Mouse (Mus musculus) ES-Bruce4 (cell line): ENCODE data around the gene Mbd6. TPM values are rescaled to one million over a fixed set of nuclear protein-coding genes. Genes with fewer than 3 reads are reported as not detected.
A peak's percentile ranks its signal among the peaks of the same experiment; 100 is the strongest.

Experiments
- H3K27ac ChIP-seq: 2 replicates; pipeline ENCODE4 v1.5.1; 2012; ENCODE audit warnings: low read length, inconsistent platforms; ENCODE audit not compliant: insufficient read depth
- H3K27me3 ChIP-seq: 2 replicates; pipeline ENCODE4 v1.6.1; 2012; ENCODE audit warnings: mild to moderate bottlenecking, low read length, inconsistent platforms; ENCODE audit not compliant: control insufficient read depth, poor library complexity, insufficient read depth, severe bottlenecking
- H3K36me3 ChIP-seq: 2 replicates; pipeline ENCODE4 v1.6.1; 2012; ENCODE audit warnings: inconsistent platforms, mild to moderate bottlenecking, low read length, moderate library complexity; ENCODE audit not compliant: control insufficient read depth, poor library complexity, insufficient read depth, severe bottlenecking
- H3K4me1 ChIP-seq: one replicate; pipeline ENCODE4 v1.8.1; 2011; ENCODE audit warnings: low read length; ENCODE audit not compliant: control insufficient read depth, insufficient read depth
- H3K4me3 ChIP-seq: 2 replicates; pipeline ENCODE4 v1.5.1; 2011; ENCODE audit warnings: low read depth, mild to moderate bottlenecking, low read length
- H3K9ac ChIP-seq: 2 replicates; pipeline ENCODE4 v1.6.1; 2012; ENCODE audit warnings: low read depth, mild to moderate bottlenecking, inconsistent platforms; ENCODE audit not compliant: poor library complexity, severe bottlenecking
- H3K9me3 ChIP-seq: replicated peaks from 2 replicates; pipeline ENCODE4 v1.6.1; 2012; ENCODE audit warnings: mild to moderate bottlenecking, low read length, inconsistent platforms; ENCODE audit not compliant: control insufficient read depth, poor library complexity, insufficient read depth, severe bottlenecking
- CTCF ChIP-seq: IDR thresholded peaks from one replicate; pipeline ENCODE4 v1.8.1; 2011; ENCODE audit warnings: low read depth, low read length
- EP300 ChIP-seq: IDR thresholded peaks from 2 replicates; pipeline ENCODE4 v1.6.1; 2011; ENCODE audit warnings: low read depth, low read length; ENCODE audit not compliant: insufficient read depth
- POLR2A ChIP-seq: IDR thresholded peaks from one replicate; pipeline ENCODE4 v1.8.1; 2011; ENCODE audit warnings: low read length; ENCODE audit not compliant: insufficient read depth
- polyA plus RNA-seq: library from polyadenylated mRNA; stranded (reverse); fragments of >200 nt; gene quantifications from 2 replicates; pipeline ENCODE4 v1.2.4, GENCODE M21; 2011; ENCODE audit warnings: low read depth; ENCODE audit not compliant: missing spikeins, insufficient read depth, insufficient read length

Mbd6 gene
- polyA plus RNA-seq, 1 experiment, result 26.2 TPM

- TF ChIP-seq POLR2A, result no peak
- TF ChIP-seq EP300, result no peak
- no peak for TF ChIP-seq CTCF
- H3K9me3 ChIP-seq, result no peaks in the 10 kb centered on the region
- peak overlapping the region; percentile 75 for H3K9ac ChIP-seq
- no peaks in the 10 kb centered on the region for H3K27me3 ChIP-seq
- H3K4me1 ChIP-seq, result peaks cover 12% of the 10 kb centered on the region
- no peak overlapping the region for H3K27ac ChIP-seq
- H3K4me3 ChIP-seq, result peak overlapping the region; percentile 56
- H3K36me3 ChIP-seq, result no peaks in the 10 kb centered on the region
Observed at GRCm38 (mm10) chr10:127325454-127326016, 36.7 kb upstream of the Mbd6 start.

- H3K9ac ChIP-seq, result no peak overlapping the region
- H3K27ac ChIP-seq, result no peak overlapping the region
- H3K4me3 ChIP-seq, result no peak overlapping the region
- H3K9me3 ChIP-seq, result no peaks in the 10 kb centered on the region
- TF ChIP-seq EP300, result no peak
- peak; percentile 43 for TF ChIP-seq CTCF
- peaks cover 12% of the 10 kb centered on the region for H3K4me1 ChIP-seq
- H3K27me3 ChIP-seq, result no peaks in the 10 kb centered on the region
- H3K36me3 ChIP-seq, result no peaks in the 10 kb centered on the region
Observed at GRCm38 (mm10) chr10:127324495-127324894, 35.7 kb upstream of the Mbd6 start.

- Histone ChIP-seq H3K27me3 (no peaks in the 10 kb centered on the region), H3K27ac (peak overlapping the region; percentile 59), H3K9ac (peak overlapping the region; percentile 54), H3K4me1 (peaks cover 12% of the 10 kb centered on the region), H3K9me3 (no peaks in the 10 kb centered on the region), H3K36me3 (no peaks in the 10 kb centered on the region), H3K4me3 (0 out of 2 replicates have a peak overlapping the region, but pooled peaks have one; percentile 8)
- TF ChIP-seq POLR2A, result no peak
- peak; percentile 40; the same call in 1 of the 2 replicates for TF ChIP-seq EP300
Observed at GRCm38 (mm10) chr10:127323131-127323855, 34.5 kb upstream of the Mbd6 start.

GRCm38 (mm10) chr10:127322669-127323068 is 33.9 kb upstream of the Mbd6 start:
- no peak for TF ChIP-seq CTCF
- no peak for TF ChIP-seq EP300
- no peak for TF ChIP-seq POLR2A
- Histone ChIP-seq H3K9me3 (no peaks in the 10 kb centered on the region), H3K9ac (no peak overlapping the region), H3K4me1 (peaks cover 10% of the 10 kb centered on the region), H3K27ac (peak overlapping the region; percentile 59; the same call in 1 of the 2 replicates), H3K36me3 (no peaks in the 10 kb centered on the region), H3K4me3 (no peak overlapping the region), H3K27me3 (no peaks in the 10 kb centered on the region)

GRCm38 (mm10) chr10:127322178-127322577 is 33.4 kb upstream of the Mbd6 start:
- TF ChIP-seq POLR2A (no peak), CTCF (no peak), EP300 (no peak)
- H3K36me3 ChIP-seq, result no peaks in the 10 kb centered on the region
- H3K4me1 ChIP-seq, result peaks cover 10% of the 10 kb centered on the region
- peak overlapping the region; percentile 19; the same call in 1 of the 2 replicates for H3K9ac ChIP-seq
- H3K27me3 ChIP-seq, result no peaks in the 10 kb centered on the region
- H3K27ac ChIP-seq, result no peak overlapping the region; the same call in 1 of the 2 replicates
- no peaks in the 10 kb centered on the region for H3K9me3 ChIP-seq
- peak overlapping the region; percentile 13 for H3K4me3 ChIP-seq

- H3K36me3 ChIP-seq, result no peaks in the 10 kb centered on the region
- peaks cover 10% of the 10 kb centered on the region for H3K4me1 ChIP-seq
- peak within 1 kb of the TSS; percentile 59; the same call in 1 of the 2 replicates for H3K27ac ChIP-seq
- TF ChIP-seq POLR2A (no peak), EP300 (no peak), CTCF (no peak)
- H3K4me3 ChIP-seq, result peak within 1 kb of the TSS; percentile 13
- no peaks in the 10 kb centered on the region for H3K9me3 ChIP-seq
- no peaks in the 10 kb centered on the region for H3K27me3 ChIP-seq
- peak within 1 kb of the TSS; percentile 19; the same call in 1 of the 2 replicates for H3K9ac ChIP-seq
Observed at GRCm38 (mm10) chr10:127321621-127322020, 32.8 kb upstream of the Mbd6 start, which contains the start of gene Arhgap9. Arhgap9 (plus strand) TSS chr10:127321964.
